Mouse (Mus musculus) heart, adult 18-20 months (tissue): ENCODE data around the gene Rasl11a. TPM values are rescaled to one million over a fixed set of nuclear protein-coding genes. Genes with fewer than 3 reads are reported as not detected.

Experiments used
- DNase-seq, 2 experiments: peaks; one replicate each; pipeline ENCODE4 v3.0.0; 2021 to 2022; ENCODE audit warnings: mixed read lengths in 1 of 2
- long read RNA-seq, 2 experiments: library from polyadenylated mRNA; stranded (forward); transcript quantifications; one replicate each; pipeline ENCODE4 v2.0.0; 2021
- total RNA-seq, 2 experiments: library from RNA; stranded (reverse); gene quantifications; 2 replicates each; pipeline ENCODE4 v1.2.3; 2021

Rasl11a gene
- total RNA-seq: 1 to 10 TPM; 2.4 to 2.9 TPM
- long read RNA-seq, experiment 1, transcript Rasl11a-201 (4 exons, 1,126 nt): major isoform, 7 of 7 reads
- long read RNA-seq, experiment 1, partial matches to known transcripts: 0 of 7 reads
- long read RNA-seq, experiment 1, other reads (novel, unspliced or antisense): 0 of 7 reads
- long read RNA-seq, experiment 2, partial matches to known transcripts: 0 of 4 reads
- long read RNA-seq, experiment 2, other reads (novel, unspliced or antisense): 0 of 4 reads

DNA sequence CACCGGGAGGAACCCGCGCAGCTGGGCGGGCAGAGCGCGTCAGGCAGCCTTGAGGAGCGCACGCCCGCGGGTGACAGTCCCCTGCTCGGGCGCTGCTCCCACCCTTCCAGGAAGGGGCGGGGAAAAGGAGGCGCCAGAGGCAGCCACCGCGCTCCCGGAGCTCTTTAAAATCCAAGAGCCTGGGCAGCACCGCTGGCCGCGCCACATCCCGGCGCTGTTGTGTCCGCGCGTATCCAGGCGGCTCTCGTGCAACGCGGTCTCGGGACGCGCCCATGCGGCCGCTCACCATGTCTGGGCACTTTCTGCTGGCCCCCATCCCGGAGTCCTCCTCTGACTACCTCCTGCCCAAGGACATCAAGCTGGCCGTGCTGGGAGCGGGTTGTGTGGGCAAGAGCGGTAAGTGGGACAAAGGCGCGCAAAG lies at the start of gene Rasl11a:
Rasl11a (plus strand) TSS at position 127 of the 421 bp plus-strand sequence.
- DNase-seq: peak; percentile 91 to 94

DNA sequence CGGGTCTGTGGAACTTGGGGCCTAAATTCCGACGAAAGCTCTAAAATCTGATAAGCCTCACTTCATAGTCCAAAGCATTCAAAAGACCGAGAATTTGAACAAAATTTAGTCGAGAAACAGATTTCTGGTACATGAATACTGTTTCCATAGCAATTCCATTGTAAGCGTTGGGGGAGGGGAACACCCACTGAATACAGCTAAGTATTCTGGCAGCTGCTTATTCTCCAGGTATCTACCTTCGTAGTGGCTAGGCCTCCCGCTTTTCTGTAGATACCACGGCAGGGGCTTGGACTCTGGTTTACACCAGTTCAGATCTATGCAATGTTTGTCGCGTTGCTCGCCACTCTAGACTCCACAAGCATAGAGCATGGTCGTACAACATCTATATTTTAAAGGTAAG lies 49.1 kb upstream of the Rasl11a start:
- DNase-seq: no peak

DNA sequence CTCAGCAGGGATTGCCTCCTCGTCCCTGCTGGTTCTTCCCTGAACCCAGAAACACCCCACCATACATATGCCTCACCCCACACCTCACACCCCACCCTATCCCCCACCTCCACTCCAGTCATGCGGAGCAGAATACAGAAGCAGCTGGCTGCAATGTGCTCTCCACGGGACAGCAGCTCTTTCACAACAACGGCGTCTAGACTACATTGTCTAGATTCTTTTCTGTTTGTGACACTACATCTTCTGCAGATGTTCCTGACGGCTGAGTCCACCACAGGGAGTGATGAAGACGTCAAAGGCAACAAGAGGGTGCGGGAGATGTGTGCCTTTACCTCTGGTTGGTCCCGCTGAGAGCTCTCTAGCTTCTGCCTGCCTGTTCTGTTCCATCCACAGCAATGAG lies 46.8 kb upstream of the Rasl11a start:
- no peak for DNase-seq

DNA sequence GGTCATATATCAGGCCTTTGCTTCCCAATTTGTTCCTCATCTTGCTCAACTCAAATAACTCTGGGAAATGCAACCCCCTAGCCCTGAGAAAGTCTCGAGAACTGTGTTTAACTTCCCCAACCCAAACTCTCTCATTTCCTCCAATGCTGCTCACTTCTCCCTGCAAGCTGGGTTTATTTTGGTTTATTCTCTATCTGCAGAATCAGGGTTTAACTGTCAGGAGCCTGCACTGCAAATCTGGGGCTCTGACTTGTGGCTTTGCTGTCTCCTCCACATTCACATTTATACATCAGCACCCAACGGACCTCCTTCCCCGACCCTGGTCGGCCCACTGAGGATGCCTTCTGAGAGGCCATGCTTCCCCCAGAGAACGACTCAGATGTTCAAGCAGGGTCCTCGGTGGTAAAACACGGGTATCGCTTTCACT lies 38.9 kb upstream of the Rasl11a start:
- peak in 1 of 2 experiments; percentile 44 for DNase-seq

DNA sequence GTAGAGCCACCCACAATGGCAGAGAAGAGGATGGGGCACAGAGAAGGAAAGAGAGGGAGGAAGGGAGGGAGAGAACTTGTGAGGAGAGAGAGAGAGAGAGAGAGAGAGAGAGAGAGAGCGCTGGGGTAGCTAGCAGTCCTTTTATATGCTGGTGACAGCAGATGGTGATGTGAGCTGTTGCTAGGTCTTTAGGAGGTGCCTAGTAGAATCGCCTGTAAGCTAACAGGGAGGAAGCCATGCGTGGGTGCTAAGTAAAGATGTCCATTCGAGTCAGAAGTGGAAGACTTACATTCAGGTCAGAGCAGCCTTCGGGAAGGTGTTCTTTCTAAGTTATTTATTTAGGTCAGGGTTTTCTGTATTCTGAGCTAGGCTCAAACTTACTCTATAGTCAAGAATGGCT lies 34.9 kb upstream of the Rasl11a start:
- no peak for DNase-seq

DNA sequence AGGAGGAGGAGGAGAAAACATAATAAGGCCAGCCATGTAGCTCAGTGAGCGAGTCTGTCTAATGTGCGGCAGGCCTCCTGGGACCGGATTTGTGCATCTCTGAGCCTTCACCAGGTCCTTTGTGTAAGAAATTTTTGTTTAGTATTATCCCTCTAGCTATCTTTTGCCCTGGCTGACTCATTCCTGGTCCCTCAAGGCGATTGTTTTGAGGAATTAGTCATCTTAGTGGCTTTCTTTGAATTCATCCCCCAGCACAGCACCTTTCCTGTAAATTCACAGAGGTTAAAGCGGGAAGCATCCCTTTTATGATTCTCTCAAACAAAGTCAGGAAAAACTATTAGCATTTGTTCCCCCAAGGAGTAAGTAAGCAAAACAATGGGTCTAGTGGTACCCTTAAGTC lies 32.0 kb upstream of the Rasl11a start:
- no peak for DNase-seq

DNA sequence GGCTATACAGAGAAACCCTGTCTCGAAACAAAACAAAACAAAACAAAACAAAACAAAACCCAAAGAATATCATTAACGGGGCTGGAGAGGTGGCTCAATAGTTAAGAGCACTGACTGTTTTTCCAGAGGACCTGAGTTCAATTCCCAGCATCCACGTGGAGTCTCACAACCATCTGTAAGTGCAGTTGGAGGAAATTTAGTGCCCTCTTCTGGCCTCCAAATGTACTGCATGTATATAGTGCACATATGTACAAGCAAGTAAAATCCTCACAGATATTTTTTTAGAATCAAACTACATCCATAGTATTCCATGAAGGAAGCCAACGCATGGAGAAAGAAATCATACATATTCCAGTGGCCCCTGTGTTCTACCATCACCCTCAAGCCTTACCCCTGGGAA lies 31.4 kb upstream of the Rasl11a start:
- no peak for DNase-seq

DNA sequence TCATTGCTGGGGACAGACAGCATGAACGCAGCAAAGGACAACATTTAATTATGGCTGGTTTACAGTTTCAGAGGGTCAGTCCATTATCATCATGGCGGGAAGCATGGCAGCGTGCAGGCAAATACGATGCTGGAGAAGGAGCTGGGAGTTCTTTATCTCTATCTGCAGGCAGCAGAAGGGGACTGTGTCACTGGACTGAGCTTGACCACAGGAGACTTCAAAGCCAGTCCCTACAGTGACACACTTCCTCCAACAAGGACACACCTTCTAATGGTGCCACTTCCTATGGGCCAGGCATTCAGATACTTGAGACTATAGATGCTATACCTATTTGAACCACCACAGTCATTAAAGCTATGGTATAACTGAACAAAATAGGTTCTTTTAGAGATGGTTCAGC lies 29.5 kb upstream of the Rasl11a start:
- no peak for DNase-seq

DNA sequence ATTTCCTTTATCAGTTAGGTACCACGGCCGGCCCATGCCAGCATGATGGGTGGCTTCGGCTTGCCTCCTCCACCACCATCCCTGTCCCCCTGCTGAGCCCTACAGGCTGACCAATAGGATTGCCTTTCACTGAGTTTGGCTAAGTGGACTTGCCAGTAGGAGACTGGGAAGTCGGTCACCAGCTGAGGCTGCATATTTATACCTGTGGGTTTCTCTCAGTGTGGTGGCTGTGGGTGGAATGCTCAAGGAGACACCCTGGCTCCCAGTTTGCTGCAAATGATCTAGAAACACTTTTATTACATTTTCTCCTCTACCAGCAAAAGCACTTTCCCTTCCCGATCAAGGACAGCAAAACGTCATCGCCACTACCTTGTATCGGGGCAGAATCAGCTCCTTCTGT lies 27.3 kb upstream of the Rasl11a start:
- no peak for DNase-seq

DNA sequence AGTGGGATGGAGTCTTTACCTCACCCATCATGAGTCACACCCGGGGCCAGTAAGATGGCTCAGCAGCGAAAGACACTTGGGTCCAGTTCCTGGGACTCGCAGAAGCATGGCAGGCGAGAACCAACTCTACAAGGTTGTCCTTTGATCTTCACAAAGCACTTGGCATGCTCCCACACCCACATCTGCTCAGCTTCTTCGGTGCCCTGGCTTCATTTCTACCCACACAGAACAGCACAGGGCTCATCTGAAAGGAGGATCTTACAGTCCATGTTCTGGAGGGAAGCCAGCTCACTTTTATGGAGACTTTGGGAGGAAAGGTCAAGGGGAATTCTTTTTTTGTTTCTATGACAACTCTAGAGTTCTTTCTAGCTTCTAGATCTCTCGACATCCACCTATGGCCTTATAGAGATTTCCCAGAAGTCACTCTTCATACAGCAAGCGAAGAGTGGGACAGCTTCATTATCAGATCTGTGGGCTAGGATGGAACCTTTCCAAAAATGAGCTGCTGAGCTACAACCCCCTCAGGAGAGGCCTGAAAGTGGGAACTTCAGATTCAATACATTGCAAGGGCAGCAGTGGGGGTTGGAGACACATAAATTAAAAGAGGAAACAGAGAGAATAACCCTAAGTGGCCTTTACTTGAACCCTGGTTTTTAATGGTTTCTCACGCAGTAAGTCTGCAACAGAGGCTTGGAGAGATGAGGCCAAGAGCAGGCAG lies 25.8 kb upstream of the Rasl11a start:
- DNase-seq: no peak

DNA sequence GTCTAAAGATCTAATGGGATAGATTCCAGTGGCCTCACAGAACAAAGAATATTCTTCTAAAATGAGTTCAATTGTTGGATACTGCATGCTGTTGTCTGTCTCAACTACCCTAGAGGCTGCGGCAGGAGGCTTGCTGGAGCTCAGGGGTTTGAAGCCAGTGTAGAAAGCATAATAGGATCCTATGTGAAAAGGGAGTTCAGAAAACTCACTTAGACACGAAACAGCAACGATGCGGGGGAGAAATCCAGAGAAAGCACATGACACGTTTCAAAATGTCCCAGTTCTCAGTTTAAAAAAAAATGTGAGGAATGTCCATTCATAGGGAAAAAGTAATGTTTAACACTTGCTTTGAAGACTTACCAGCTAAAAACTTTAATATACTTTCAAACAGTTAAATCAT lies 21.9 kb upstream of the Rasl11a start:
- no peak for DNase-seq

DNA sequence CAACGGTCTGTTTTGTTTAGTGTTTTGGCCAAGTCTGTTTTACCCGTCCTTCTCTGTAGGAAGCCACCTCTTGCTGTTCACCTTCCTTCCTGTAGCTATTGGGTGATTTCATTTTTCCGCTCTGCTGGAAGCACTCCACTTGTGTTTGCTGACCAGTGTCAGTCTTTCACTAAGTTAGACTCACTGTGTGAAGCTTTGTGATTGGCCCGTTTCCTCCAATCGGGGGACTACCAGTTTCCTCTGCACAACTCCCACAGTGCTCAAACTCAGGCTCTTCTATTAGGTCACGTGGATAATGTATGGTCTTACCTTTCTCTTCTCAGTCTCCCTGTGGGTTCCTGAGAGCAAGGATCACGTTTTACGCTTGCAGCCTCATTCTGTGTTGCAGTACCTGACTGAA lies 15.3 kb upstream of the Rasl11a start:
- no peak for DNase-seq

DNA sequence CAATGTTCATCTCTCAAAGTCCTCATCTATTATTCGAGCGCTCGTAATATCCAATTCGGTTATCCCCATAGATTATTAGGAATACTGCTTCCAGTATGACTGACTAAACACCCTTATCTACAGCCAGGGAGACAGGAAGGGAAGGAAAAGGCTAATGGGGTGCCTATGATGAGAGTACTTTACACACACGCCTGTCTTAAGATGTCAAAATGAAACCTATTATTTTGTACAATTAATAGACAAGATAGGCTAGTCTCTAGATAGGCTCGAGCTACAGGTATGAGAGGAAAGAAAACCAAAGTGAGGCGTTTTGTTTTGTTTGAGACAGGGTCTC lies 12.5 kb upstream of the Rasl11a start:
- no peak for DNase-seq

DNA sequence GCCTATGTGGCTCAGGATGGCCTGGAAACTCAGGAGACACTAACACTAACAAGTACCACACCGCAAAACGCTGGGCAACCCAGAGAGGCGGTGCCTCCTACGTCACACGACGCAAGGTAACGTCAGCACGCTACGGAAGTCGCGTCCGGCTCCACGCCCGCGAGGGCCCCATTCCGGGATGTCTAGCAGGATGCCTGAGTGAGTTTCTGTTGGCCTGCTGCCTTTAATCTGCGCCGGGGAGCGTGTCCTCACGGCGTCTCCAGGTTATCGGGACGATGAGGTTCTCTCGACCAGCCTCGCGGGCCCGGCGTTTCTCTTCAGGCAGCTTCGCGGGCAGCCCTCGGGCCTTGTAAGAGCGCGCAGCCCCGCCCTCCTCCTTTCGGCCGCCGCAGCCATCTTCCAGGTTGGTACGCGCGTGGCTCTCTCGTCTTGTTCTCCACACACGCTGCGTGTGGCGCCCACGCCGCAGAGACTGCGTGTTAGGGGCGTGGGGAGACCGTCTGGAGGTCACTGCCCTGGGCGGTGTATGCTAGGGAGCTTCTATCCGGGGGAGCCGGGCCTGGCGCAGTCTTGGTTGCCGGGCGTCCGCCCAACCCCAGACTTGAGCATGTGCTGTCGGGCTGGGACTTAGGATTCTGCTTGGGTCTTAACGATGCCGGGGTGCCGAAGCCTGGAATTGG lies 12.0 kb upstream of the Rasl11a start, which contains the start of gene Rpl21:
Rpl21 (plus strand) TSS at position 122 of the 680 bp plus-strand sequence.
- DNase-seq: peak; percentile 96 to 98

DNA sequence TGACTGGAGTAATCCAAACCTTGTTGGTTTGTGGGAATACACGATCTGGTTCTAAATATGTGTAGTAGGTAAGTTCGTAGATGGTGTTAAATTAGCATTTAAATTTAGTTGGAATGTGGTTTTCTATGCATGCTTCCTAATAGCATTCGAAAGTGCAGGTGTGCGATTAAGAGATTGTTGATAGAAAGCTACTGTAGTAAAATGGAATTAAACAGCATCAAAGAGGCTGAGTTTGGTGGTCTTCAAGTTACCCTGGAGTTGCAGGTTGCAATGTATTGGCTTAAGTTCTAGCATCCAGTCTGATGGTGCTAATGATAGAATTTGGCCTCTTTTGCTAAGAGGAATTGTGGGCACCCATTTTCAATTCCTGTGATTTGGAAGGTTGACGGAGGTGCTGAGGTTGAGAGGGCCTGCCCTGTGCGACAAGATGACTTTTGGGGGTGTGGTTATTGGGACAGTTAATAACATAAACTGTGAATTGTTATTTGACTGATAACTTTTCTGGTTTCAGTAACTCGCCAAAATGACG lies 11.1 kb upstream of the Rasl11a start:
- no peak for DNase-seq

DNA sequence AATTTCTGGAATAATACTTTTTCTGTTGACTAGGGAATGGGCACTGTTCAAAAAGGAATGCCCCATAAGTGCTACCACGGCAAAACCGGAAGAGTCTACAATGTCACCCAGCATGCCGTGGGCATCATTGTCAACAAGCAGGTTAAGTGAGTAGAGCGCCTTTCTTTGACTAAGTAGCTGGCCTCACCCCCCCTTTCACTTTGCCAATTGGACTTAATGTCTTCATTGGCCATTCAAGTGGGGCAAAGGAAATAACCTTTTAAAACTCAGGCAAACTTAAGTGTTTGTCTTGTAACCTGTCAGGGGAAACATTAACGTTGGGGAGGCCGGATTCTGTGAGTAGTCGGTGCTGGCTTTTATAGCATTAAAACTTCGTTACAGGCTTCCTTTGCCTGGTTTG lies 9.9 kb upstream of the Rasl11a start:
- DNase-seq: no peak

DNA sequence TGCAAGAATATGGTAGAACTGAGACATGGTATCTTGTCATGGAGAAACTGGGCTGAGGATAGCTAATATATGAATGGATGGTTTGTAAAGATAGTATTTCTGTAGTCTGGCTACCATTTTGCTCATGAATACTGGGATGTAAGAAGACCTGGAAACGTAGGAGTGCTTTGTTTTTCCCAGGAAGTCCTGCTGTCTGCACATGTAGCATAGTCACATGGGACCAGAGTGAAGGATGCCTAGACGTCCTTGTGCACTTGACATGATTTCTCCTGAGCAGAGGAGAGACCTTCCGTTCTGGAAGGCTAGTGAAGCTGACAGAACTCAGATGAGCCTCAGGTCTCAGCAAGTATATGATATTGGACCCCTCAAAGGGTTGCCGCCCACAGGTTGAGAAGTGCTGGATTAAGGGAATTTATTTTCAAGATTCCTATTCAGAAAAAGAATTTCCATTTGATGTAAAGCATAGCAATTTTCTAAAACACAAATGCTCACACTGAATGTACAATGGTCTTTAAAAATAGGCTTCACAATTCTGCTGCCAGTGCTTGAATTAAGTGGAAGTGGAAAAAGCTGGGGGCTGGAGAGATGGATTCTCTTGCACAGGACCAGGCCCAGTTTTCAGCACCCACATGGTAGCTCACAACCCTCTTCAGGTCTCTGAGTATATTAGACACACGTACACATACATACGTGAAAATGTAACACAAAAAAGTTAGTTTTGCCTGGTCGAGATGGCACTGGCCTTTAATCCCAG lies 6.7 kb upstream of the Rasl11a start:
- no peak for DNase-seq

DNA sequence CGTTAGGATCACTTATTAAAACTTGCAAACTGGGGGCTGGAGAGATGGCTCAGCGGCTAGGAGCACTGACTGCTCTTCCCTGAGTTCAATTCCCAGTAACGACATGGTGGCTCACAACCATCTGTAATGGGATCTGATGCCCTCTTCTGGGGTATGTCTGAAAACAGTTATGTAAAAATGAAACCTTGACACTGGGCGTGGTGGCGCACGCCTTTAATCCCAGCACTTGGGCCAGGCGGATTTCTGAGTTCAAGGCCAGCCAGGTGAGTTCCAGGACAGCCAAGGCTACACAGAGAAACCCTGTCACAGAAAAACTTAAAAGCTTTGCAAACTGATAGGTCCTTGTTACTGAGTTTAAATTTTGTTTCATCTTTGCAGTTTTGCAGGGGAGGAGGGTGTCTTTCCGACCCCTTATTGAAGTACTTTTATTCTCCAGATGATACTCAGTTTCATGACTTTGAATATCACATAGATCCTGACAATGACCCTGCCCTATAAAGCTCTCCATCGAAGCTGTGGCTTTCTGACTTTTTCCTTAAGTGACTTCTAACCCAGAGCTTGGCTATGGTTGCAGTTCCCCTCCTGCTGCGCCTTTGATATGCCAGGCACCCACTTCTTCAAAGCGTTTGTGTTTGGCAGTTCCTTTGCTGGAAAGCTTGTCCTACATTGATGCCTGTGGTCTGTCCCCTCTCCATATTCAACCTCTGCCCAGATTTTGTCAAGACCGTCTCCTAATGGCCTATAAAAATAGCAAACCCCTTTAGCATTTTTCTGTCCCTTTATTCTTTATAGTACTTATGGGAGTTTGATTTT lies 5.8 kb upstream of the Rasl11a start:
- no peak for DNase-seq

DNA sequence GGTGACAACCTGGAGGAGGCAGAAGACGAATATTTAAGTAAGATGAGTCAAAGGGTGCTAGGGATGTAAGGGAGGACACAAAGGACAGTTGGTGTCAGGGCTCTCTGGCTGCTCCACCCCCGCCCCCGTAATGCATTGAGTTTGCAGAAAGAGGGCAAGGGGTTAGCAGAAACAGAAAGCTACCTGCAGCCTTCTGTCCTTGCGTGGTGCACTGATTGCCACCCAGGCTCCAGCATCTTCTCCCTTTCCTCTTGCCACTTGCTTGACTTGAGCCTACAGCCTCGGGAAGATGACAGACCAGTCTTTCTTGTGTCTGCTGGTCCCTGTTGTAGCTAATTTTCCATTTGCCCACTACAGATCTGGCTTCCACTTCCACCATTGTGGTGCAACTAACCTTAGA lies 5.1 kb upstream of the Rasl11a start:
- DNase-seq: no peak

DNA sequence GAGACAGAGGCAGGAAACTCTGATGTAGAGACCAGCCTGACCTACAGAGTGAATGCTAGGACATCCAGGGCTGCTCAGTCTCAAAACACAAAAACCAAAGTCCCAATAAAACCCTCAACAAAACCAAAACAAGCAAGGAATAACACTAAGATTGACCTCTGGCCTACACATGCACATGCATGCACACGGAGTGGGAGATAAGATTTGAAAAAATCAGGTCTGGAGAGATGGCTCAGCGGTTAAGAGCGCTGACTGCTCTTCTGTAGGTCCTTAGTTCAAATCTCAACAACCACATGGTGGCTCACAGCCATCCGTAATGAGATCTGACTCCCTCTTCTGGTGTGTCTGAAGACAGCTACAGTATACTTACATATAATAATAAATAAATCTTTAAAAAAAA lies 4.4 kb upstream of the Rasl11a start:
- no peak for DNase-seq

DNA sequence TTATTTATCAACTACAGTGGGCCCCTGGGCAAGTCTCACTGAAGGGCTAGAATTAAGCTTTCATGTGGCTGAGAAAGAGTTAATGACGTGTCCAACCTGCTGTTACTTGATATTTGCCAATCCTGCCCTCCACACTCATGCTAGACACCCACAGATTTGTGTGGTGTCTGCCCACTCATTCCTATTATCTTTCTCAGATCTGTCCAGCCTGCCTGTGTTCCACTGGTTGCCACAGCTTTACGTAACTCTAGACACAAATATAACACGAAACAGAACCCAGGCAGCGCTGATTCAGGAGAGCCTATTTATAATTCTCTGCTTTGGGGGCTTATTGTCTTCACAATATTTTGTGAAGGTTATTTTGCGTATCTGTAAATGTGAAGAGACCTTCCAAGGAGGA lies 3.6 kb upstream of the Rasl11a start:
- DNase-seq: no peak

DNA sequence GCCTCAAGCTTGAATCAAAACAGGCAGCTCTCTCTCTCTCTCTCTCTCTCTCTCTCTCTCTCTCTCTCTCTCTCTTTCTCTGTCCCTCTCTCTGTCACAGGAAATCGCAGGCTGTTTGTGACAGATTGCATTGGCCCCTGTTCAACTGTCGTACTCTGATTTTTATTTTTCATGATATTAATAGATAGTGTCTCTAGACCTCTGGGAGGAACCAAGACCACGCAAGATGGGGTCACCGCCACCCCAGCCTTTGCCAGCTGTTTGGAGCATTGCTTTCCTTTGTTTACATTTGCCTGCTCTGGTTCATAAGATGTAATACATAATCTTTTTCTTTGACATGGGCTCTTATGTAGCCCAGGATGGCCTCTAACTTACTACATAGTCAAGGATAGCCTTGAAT lies 2.9 kb upstream of the Rasl11a start:
- no peak for DNase-seq
